Mouse (Mus musculus) bone marrow macrophage, adult 2 months (primary cell): ENCODE measurements around the gene Gpd1l. TPM values are rescaled to one million over a fixed set of nuclear protein-coding genes. Genes with fewer than 3 reads are reported as not detected.

ENCODE experiments used
- H3K27ac ChIP-seq: 2 replicates; pipeline ENCODE4 v1.5.1; 2012; ENCODE audit warnings: low read depth, low read length; ENCODE audit not compliant: insufficient read depth
- H3K4me1 ChIP-seq: 2 replicates; pipeline ENCODE4 v1.6.1; 2012; ENCODE audit warnings: low read length; ENCODE audit not compliant: control insufficient read depth, insufficient read depth
- H3K4me3 ChIP-seq: 2 replicates; pipeline ENCODE4 v1.5.1; 2012; ENCODE audit warnings: mild to moderate bottlenecking, low read length, moderate library complexity; ENCODE audit not compliant: insufficient read depth
- CTCF ChIP-seq: IDR thresholded peaks from 2 replicates; pipeline ENCODE4 v1.5.1; 2012; ENCODE audit warnings: low read depth, mild to moderate bottlenecking, low read length, moderate library complexity
- POLR2A ChIP-seq: IDR thresholded peaks from 2 replicates; pipeline ENCODE4 v1.6.1; 2012; ENCODE audit warnings: mild to moderate bottlenecking, low read depth, low read length, borderline replicate concordance
- polyA plus RNA-seq: library from polyadenylated mRNA; stranded (reverse); fragments of >200 nt; gene quantifications from 2 replicates; pipeline ENCODE4 v1.2.4, GENCODE M21; 2012; ENCODE audit not compliant: missing spikeins, insufficient read depth, insufficient read length

Gene Gpd1l
- polyA plus RNA-seq, 1 experiment: 21.5 TPM

GRCm38 (mm10) chr9:114956945-114957344 lies 23.2 kb upstream of the Gpd1l start:
- H3K4me1 ChIP-seq: peaks cover 6% of the 10 kb centered on the region
- no peak for TF ChIP-seq POLR2A
- TF ChIP-seq CTCF: no peak
- no peak overlapping the region for H3K4me3 ChIP-seq
- H3K27ac ChIP-seq: no peak overlapping the region

GRCm38 (mm10) chr9:114955340-114955739 lies 21.6 kb upstream of the Gpd1l start:
- no peak overlapping the region for H3K27ac ChIP-seq
- TF ChIP-seq CTCF (no peak), POLR2A (no peak)
- H3K4me1 ChIP-seq: peaks cover 1% of the 10 kb centered on the region
- no peak overlapping the region for H3K4me3 ChIP-seq

GRCm38 (mm10) chr9:114952866-114953265 lies 19.1 kb upstream of the Gpd1l start:
- Histone ChIP-seq H3K4me3 (no peak overlapping the region), H3K27ac (no peak overlapping the region), H3K4me1 (no peaks in the 10 kb centered on the region)
- TF ChIP-seq CTCF: no peak
- no peak for TF ChIP-seq POLR2A

- Histone ChIP-seq H3K4me3 (no peak overlapping the region), H3K4me1 (no peaks in the 10 kb centered on the region), H3K27ac (no peak overlapping the region)
- TF ChIP-seq CTCF: no peak
- TF ChIP-seq POLR2A: no peak
Measured at GRCm38 (mm10) chr9:114948395-114948794, 14.6 kb upstream of the Gpd1l start.

- TF ChIP-seq CTCF: no peak
- no peak for TF ChIP-seq POLR2A
- Histone ChIP-seq H3K4me3 (no peak overlapping the region), H3K27ac (no peak overlapping the region), H3K4me1 (no peaks in the 10 kb centered on the region)
Measured at GRCm38 (mm10) chr9:114945576-114945975, 11.8 kb upstream of the Gpd1l start.

- no peak overlapping the region for H3K27ac ChIP-seq
- no peak for TF ChIP-seq CTCF
- no peak for TF ChIP-seq POLR2A
Measured at GRCm38 (mm10) chr9:114944642-114945041, 10.9 kb upstream of the Gpd1l start.

GRCm38 (mm10) chr9:114936687-114937086 lies 2.9 kb upstream of the Gpd1l start:
- H3K27ac ChIP-seq: no peak overlapping the region
- no peak overlapping the region for H3K4me3 ChIP-seq
- TF ChIP-seq POLR2A: no peak
- no peak for TF ChIP-seq CTCF
- peaks cover 8% of the 10 kb centered on the region for H3K4me1 ChIP-seq

More at GRCm38 (mm10) chr9:114944642-114945041, 10.9 kb upstream of the Gpd1l start:
- Histone ChIP-seq H3K4me1 (no peaks in the 10 kb centered on the region), H3K4me3 (no peak overlapping the region)

GRCm38 (mm10) chr9:114935321-114935720 lies 1.5 kb upstream of the Gpd1l start:
- no peak overlapping the region for H3K4me3 ChIP-seq
- H3K27ac ChIP-seq: no peak overlapping the region
- peaks cover 8% of the 10 kb centered on the region for H3K4me1 ChIP-seq
- TF ChIP-seq POLR2A (no peak), CTCF (no peak)

GRCm38 (mm10) chr9:114934231-114934630 lies 444 bp upstream of the Gpd1l start:
- Histone ChIP-seq H3K4me3 (peak overlapping the region; percentile 36), H3K27ac (no peak overlapping the region), H3K4me1 (peaks cover 8% of the 10 kb centered on the region)
- no peak for TF ChIP-seq CTCF
- TF ChIP-seq POLR2A: no peak

- H3K4me1 ChIP-seq: peaks cover 15% of the 10 kb centered on the region
- H3K27ac ChIP-seq: peak overlapping the region; percentile 63
- peak overlapping the region; percentile 81 for H3K4me3 ChIP-seq
- TF ChIP-seq CTCF (no peak), POLR2A (no peak)
Measured at GRCm38 (mm10) chr9:114933037-114933722, 607 bp downstream of the Gpd1l start.

- peak overlapping the region; percentile 81 for H3K4me3 ChIP-seq
- H3K4me1 ChIP-seq: peaks cover 15% of the 10 kb centered on the region
- no peak overlapping the region for H3K27ac ChIP-seq
- no peak for TF ChIP-seq POLR2A
- no peak for TF ChIP-seq CTCF
Measured at GRCm38 (mm10) chr9:114932607-114933006, 1.2 kb downstream of the Gpd1l start.
